Mouse (Mus musculus) myocyte (in vitro differentiated cells): ENCODE measurements at regions not wholly inside any gene's neighbourhood (a gene's known extent, or its start where the extent isn't known, plus 50 kb on each side); places are given as distances from the start of the nearest gene placed in this dataset.

ENCODE experiments used
- MAX ChIP-seq: IDR thresholded peaks from one replicate; pipeline ENCODE4 v1.6.1; 2011; ENCODE audit warnings: low read depth, mild to moderate bottlenecking, control low read depth
- USF1 ChIP-seq: IDR thresholded peaks from one replicate; pipeline ENCODE4 v1.6.1; 2011; ENCODE audit warnings: low read depth, mild to moderate bottlenecking, control low read depth, moderate library complexity

GRCm38 (mm10) chr13:47916456-47916855 is 344.6 kb upstream of the Id4 start:
- TF ChIP-seq MAX (no peak), USF1 (no peak)
